Mouse (Mus musculus) retina, adult 2 months (tissue): ENCODE measurements around the gene Pcid2.
A peak's percentile ranks its signal among the peaks of the same experiment; 100 is the strongest.

Experiments used
- DNase-seq: peaks from one replicate; pipeline ENCODE4 v3.0.0-alpha.2; 2012; ENCODE audit warnings: low read depth, low spot score

Gene Pcid2

GRCm38 (mm10) chr8:13105087-13105881 is at the start of gene Pcid2, which contains the start of gene Cul4a:
Pcid2 (minus strand) TSS chr8:13105459.
Cul4a (plus strand) TSS chr8:13105621.
- DNase-seq, result peak; percentile 94

- DNase-seq, result no peak
Measured at GRCm38 (mm10) chr8:13154099-13154498, 48.8 kb upstream of the Pcid2 start.

GRCm38 (mm10) chr8:13150929-13151328 is 45.7 kb upstream of the Pcid2 start:
- no peak for DNase-seq

GRCm38 (mm10) chr8:13149866-13150265 is 44.6 kb upstream of the Pcid2 start:
- no peak for DNase-seq

- no peak for DNase-seq
Measured at GRCm38 (mm10) chr8:13149287-13149686, 44.0 kb upstream of the Pcid2 start.

- no peak for DNase-seq
Measured at GRCm38 (mm10) chr8:13148476-13148875, 43.2 kb upstream of the Pcid2 start.

GRCm38 (mm10) chr8:13141681-13142080 is 36.4 kb upstream of the Pcid2 start:
- DNase-seq, result no peak

GRCm38 (mm10) chr8:13139641-13140182 is 34.5 kb upstream of the Pcid2 start:
- no peak for DNase-seq

GRCm38 (mm10) chr8:13132220-13132619 is 27.0 kb upstream of the Pcid2 start:
- peak; percentile 34 for DNase-seq

- DNase-seq, result no peak
Measured at GRCm38 (mm10) chr8:13124897-13125296, 19.6 kb upstream of the Pcid2 start.

- DNase-seq, result no peak
Measured at GRCm38 (mm10) chr8:13122887-13123421, 17.7 kb upstream of the Pcid2 start.

GRCm38 (mm10) chr8:13120882-13121665 is 15.8 kb upstream of the Pcid2 start:
- DNase-seq, result no peak

- DNase-seq, result no peak
Measured at GRCm38 (mm10) chr8:13118516-13118915, 13.3 kb upstream of the Pcid2 start.

GRCm38 (mm10) chr8:13117096-13117495 is 11.8 kb upstream of the Pcid2 start:
- DNase-seq, result no peak

- DNase-seq, result no peak
Measured at GRCm38 (mm10) chr8:13113232-13113631, 8.0 kb upstream of the Pcid2 start.

- DNase-seq, result no peak
Measured at GRCm38 (mm10) chr8:13111917-13112316, 6.7 kb upstream of the Pcid2 start.

- no peak for DNase-seq
Measured at GRCm38 (mm10) chr8:13109416-13109960, 4.2 kb upstream of the Pcid2 start.

GRCm38 (mm10) chr8:13108967-13109366 is 3.7 kb upstream of the Pcid2 start:
- DNase-seq, result no peak

- DNase-seq, result no peak
Measured at GRCm38 (mm10) chr8:13107990-13108638, 2.9 kb upstream of the Pcid2 start.

- peak; percentile 50 for DNase-seq
Measured at GRCm38 (mm10) chr8:13105908-13106551, 771 bp upstream of the Pcid2 start.

GRCm38 (mm10) chr8:13104691-13105086 is 570 bp downstream of the Pcid2 start:
- DNase-seq, result peak; percentile 89
